Mouse (Mus musculus) midbrain, embryonic 11.5 days (tissue): ENCODE results near the gene 1700012B07Rik. TPM values are rescaled to one million over a fixed set of nuclear protein-coding genes. Genes with fewer than 3 reads are reported as not detected.

Source experiments
- ATAC-seq: fragments of 200-750 bp; cut with Nextera tagmentation; 2 replicates; pipeline ENCODE4 v1.8.0; 2017; ENCODE audit warnings: moderate TSS enrichment, moderate library complexity; ENCODE audit not compliant: low FRiP score
- DNase-seq: peaks from one replicate; pipeline ENCODE4 v3.0.0; 2015; ENCODE audit warnings: low spot score; ENCODE audit errors: missing footprints
- H3K27ac ChIP-seq: fragments of 300-500 bp; sonication (generic); 2 replicates; pipeline ENCODE4 v1.5.1; 2014; ENCODE audit warnings: low read depth, low read length
- H3K27me3 ChIP-seq: fragments of 300-500 bp; sonication (generic); 2 replicates; pipeline ENCODE4 v1.6.1; 2014; ENCODE audit warnings: mild to moderate bottlenecking, low read length, moderate library complexity, mixed read lengths; ENCODE audit not compliant: control insufficient read depth, insufficient read depth
- H3K36me3 ChIP-seq: fragments of 300-500 bp; sonication (generic); 2 replicates; pipeline ENCODE4 v1.6.1; 2014; ENCODE audit warnings: mild to moderate bottlenecking, low read length, moderate library complexity, mixed read lengths; ENCODE audit not compliant: control insufficient read depth, insufficient read depth
- H3K4me1 ChIP-seq: fragments of 300-500 bp; sonication (generic); 2 replicates; pipeline ENCODE4 v1.6.1; 2014; ENCODE audit warnings: low read length; ENCODE audit not compliant: control insufficient read depth, insufficient read depth
- H3K4me2 ChIP-seq: fragments of 300-500 bp; sonication (generic); 2 replicates; pipeline ENCODE4 v1.6.1; 2014; ENCODE audit warnings: mild to moderate bottlenecking, moderate library complexity
- H3K4me3 ChIP-seq: fragments of 300-500 bp; sonication (generic); 2 replicates; pipeline ENCODE4 v1.5.1; 2014; ENCODE audit warnings: low read depth, low read length
- H3K9ac ChIP-seq: fragments of 300-500 bp; sonication (generic); 2 replicates; pipeline ENCODE4 v1.6.1; 2014; ENCODE audit warnings: low read length
- H3K9me3 ChIP-seq: fragments of 300-500 bp; sonication (generic); 2 replicates; pipeline ENCODE4 v1.6.1; 2016; ENCODE audit warnings: low read length; ENCODE audit not compliant: control insufficient read depth
- WGBS: fragments of 180-500 bp; shearing (Covaris S2); extraction: QIAGEN DNeasy Blood & Tissue Kit; methylation state at CpG from one replicate; pipeline ENCODE4 v1.1.7; 2014; 5-methylcytosine and 5-hydroxymethylcytosine counted together
- polyA plus RNA-seq: library from polyadenylated mRNA; unstranded; fragments of >200 nt; fragmentation: Nextera tagmentation; extraction: Ambion mirVana; gene quantifications from 2 replicates; pipeline ENCODE4 v1.2.1, GENCODE M21; 2014

1700012B07Rik gene
- polyA plus RNA-seq, 1 experiment from 2014 or later = not detected

DNA sequence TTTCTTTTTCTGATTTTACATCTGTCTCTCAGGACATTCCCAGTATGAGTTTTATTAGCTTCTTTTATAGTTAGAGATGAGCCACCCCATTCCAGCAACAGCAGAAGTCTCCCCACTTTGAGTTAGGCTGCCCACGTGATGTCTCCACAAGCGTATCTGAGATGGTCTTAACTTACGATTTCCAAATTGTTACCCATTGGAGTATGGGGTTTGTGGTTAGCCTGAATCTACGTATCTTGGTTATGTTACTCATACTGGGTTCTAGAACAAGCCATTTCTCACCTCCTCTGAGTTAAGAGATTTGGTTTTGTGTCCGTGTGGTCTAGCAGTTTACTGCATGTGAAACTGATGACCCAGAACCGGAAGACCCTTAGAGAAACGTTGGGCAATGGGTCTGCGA is 37.6 kb downstream of the 1700012B07Rik start:
- DNase-seq = no peak
- no peak overlapping the region for H3K4me2 ChIP-seq
- no peak overlapping the region for H3K27ac ChIP-seq
- H3K9ac ChIP-seq = no peak overlapping the region
- H3K4me1 ChIP-seq = no peaks in the 10 kb centered on the region
- H3K9me3 ChIP-seq = no peaks in the 10 kb centered on the region
- H3K36me3 ChIP-seq = no peaks in the 10 kb centered on the region
- WGBS = 88% methylated on average over 8 of the region's 8 CpGs
- no peak for ATAC-seq
- H3K27me3 ChIP-seq = no peaks in the 10 kb centered on the region
- H3K4me3 ChIP-seq = no peak overlapping the region

DNA sequence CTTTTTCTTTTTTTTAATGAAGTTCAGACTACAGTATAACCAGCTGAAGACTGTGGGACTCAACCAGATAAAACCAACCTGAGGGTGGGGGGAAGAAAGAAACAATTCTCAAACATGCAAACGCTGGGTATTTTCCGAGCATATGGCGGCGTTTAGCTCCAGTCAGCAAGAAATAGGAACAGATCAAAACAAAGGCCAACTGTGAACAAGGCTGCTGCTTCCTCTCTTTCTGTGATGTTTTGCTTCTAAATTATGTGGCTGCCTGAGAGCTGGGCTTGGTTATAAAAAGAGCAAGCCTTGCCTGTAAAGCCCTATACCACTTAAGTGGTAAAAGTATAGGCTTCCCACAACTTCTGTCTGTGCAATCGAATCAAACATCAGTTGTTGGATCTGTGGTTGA is 42.5 kb downstream of the 1700012B07Rik start:
- H3K4me2 ChIP-seq = no peak overlapping the region
- no peak for DNase-seq
- H3K9me3 ChIP-seq = no peaks in the 10 kb centered on the region
- no peak overlapping the region for H3K27ac ChIP-seq
- no peak overlapping the region for H3K9ac ChIP-seq
- no peaks in the 10 kb centered on the region for H3K4me1 ChIP-seq
- H3K4me3 ChIP-seq = no peak overlapping the region
- no peaks in the 10 kb centered on the region for H3K27me3 ChIP-seq
- no peak for ATAC-seq
- no peaks in the 10 kb centered on the region for H3K36me3 ChIP-seq
- WGBS = 85% methylated on average over 5 of the region's 5 CpGs

DNA sequence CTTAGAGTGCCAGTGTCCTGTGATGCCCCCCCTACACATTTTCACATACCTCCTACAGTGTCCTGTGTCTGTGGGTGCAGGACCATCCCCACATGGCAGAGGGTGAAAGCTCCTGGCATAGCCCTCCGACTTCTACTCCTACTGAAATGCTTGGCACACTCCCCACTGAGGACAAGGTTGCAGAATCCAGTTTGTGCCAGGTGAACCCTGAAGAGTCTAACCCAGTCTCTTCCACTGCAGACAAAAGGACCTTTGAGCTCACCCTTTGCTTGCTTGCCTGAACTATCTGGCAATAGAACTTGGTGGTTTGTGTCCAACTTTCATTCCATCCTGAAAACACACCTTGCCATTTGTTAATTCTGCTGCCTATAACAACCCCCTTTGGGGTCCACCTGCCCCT is 56.5 kb downstream of the 1700012B07Rik start:
- Histone ChIP-seq H3K4me3 (no peak overlapping the region), H3K9me3 (no peaks in the 10 kb centered on the region; the same call in 1 of the 2 replicates), H3K9ac (no peak overlapping the region), H3K4me2 (no peak overlapping the region), H3K27me3 (no peaks in the 10 kb centered on the region), H3K4me1 (no peaks in the 10 kb centered on the region), H3K27ac (no peak overlapping the region), H3K36me3 (no peaks in the 10 kb centered on the region)
- DNase-seq = peak; percentile 57
- no peak for ATAC-seq
- WGBS = 100% methylated on average over 1 of the region's 1 CpGs

DNA sequence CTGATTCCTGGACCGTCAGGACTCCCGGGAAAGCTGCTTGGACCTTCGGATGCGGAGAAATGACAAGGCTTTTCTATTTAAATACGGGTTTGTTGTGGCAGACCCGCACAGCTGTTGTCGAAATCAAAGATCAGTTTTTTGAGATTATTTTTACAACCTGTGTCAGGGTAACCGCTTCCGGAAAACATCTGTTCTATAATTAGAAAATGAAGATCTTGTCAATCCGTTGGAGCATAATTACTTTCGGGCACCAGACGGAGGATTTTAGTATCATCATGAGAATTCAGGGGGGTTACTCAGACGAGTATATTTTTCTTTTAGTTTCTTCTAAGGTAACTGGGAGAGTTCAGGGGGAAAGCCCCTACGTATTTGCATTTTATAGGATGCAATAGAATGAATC is 57.7 kb downstream of the 1700012B07Rik start:
- 90% methylated on average over 14 of the region's 14 CpGs for WGBS
- no peak for ATAC-seq
- no peaks in the 10 kb centered on the region; the same call in 1 of the 2 replicates for H3K9me3 ChIP-seq
- no peaks in the 10 kb centered on the region for H3K4me1 ChIP-seq
- no peak overlapping the region for H3K9ac ChIP-seq
- H3K27me3 ChIP-seq = no peaks in the 10 kb centered on the region
- no peak overlapping the region for H3K27ac ChIP-seq
- no peak overlapping the region for H3K4me3 ChIP-seq
- no peaks in the 10 kb centered on the region for H3K36me3 ChIP-seq
- no peak for DNase-seq
- no peak overlapping the region for H3K4me2 ChIP-seq

DNA sequence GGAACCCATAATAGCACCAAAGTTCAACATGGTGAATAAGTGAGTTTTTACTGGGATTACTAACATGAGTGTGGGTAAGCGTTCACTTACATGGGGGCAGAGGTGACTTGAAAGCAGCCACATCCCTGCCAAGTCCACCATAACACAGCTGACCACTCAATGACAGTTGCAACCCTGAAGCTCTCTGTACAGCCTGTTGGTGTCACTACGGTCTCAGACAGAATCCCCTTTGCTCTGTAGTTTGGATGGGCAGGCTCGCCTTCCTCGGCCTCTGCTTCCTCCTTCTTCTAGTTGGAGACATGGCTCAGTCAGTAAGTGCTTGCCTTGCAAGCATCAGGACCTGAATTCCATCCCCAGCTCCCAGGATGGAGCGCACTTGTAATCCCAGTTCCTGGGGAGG is 58.8 kb downstream of the 1700012B07Rik start:
- ATAC-seq (no peak), DNase-seq (no peak)
- no peak overlapping the region for H3K4me2 ChIP-seq
- H3K36me3 ChIP-seq = no peaks in the 10 kb centered on the region
- H3K9ac ChIP-seq = no peak overlapping the region
- WGBS = 87% methylated on average over 5 of the region's 5 CpGs
- no peaks in the 10 kb centered on the region for H3K27me3 ChIP-seq
- H3K4me3 ChIP-seq = no peak overlapping the region
- no peaks in the 10 kb centered on the region for H3K4me1 ChIP-seq
- H3K9me3 ChIP-seq = no peaks in the 10 kb centered on the region
- H3K27ac ChIP-seq = no peak overlapping the region

DNA sequence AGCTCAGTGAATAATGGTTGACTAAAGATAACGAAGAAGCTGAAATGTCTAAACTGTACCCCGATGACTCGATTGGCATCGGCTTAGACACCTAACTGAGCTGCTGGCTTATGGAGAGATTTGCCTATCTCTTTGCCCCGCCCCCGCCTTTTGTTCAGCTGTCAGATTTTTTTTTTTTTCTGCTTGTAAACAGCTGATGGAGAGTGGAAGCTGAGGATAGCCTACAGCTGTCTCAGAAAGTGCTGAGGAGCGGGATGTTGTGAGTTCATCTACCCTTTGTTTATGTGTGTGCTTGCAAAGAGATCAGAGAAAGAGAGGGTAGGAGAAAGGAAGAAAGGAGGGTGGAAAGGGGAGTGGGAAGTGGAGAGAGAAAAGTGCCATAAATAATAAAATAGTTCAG is 67.8 kb downstream of the 1700012B07Rik start:
- no peaks in the 10 kb centered on the region for H3K9me3 ChIP-seq
- no peak overlapping the region for H3K4me2 ChIP-seq
- H3K4me1 ChIP-seq = no peaks in the 10 kb centered on the region
- no peaks in the 10 kb centered on the region for H3K36me3 ChIP-seq
- no peak overlapping the region for H3K9ac ChIP-seq
- DNase-seq (no peak), ATAC-seq (no peak)
- WGBS = 88% methylated on average over 7 of the region's 7 CpGs
- no peak overlapping the region for H3K4me3 ChIP-seq
- H3K27ac ChIP-seq = no peak overlapping the region
- H3K27me3 ChIP-seq = no peaks in the 10 kb centered on the region

DNA sequence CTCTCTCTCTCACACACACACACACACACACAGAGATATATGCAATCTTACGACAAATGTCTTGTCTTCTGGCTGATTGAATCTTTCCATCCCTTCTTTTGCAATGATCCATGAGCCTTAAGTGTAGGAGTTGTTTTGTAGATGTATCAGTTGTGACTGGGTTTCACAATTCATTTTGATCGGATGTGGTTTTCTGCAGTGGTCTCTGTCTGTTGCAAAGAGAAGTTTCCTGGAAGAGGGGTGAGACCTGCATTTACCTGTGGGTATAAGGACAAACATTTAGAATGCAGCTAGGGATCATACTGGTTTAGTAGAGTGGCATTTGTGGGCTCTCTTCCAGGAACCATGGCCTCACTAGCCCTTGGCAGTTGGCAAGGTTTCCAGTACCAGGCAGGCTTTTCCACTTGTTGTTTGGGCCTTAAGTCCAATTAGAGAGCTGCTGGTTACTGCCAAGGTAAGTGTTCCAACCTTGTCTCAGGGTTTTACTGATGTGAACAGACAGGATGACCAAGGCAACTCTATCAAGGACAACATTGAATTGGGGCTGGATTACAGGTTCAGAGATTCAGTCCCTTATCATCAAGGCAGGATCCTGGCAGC is 69.1 kb downstream of the 1700012B07Rik start:
- WGBS = 84% methylated on average over 2 of the region's 2 CpGs

DNA sequence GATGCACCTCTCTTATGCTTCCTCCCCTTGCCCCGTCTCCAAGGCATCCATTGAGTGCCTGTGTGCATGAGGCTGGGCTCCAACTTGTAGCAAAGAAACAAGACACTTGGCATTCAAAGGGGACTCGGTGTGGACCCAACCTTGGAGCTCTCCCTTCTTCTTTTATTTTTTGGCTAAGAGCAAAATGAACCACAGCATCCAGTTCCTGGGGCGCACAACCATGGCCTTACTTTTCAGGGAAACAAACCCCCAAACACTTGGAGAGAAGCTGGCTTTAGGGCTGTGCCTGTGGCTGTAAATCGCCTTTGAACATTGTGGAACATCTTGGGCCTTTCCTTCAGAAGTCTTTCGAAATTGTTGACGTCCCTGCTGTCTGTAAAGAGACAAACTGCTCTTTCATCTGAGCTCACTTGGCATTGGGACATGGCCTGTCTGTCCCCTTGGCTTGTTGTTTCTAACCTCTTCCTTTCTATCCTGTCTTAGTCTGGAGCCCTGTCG is 73.7 kb downstream of the 1700012B07Rik start:
- no peak overlapping the region for H3K4me3 ChIP-seq
- no peaks in the 10 kb centered on the region for H3K27me3 ChIP-seq
- H3K27ac ChIP-seq = no peak overlapping the region
- no peaks in the 10 kb centered on the region for H3K9me3 ChIP-seq
- ATAC-seq (no peak), DNase-seq (no peak)
- H3K4me1 ChIP-seq = peaks cover 8% of the 10 kb centered on the region
- no peak overlapping the region for H3K4me2 ChIP-seq
- H3K36me3 ChIP-seq = no peaks in the 10 kb centered on the region
- no peak overlapping the region for H3K9ac ChIP-seq
- WGBS = 82% methylated on average over 7 of the region's 7 CpGs

More for the DNA sequence above, 69.1 kb downstream of the 1700012B07Rik start:
- Histone ChIP-seq H3K9ac (no peak overlapping the region), H3K4me3 (no peak overlapping the region), H3K27me3 (no peaks in the 10 kb centered on the region), H3K36me3 (no peaks in the 10 kb centered on the region), H3K4me1 (no peaks in the 10 kb centered on the region), H3K4me2 (no peak overlapping the region), H3K9me3 (no peaks in the 10 kb centered on the region), H3K27ac (no peak overlapping the region)
- DNase-seq (no peak), ATAC-seq (no peak)

DNA sequence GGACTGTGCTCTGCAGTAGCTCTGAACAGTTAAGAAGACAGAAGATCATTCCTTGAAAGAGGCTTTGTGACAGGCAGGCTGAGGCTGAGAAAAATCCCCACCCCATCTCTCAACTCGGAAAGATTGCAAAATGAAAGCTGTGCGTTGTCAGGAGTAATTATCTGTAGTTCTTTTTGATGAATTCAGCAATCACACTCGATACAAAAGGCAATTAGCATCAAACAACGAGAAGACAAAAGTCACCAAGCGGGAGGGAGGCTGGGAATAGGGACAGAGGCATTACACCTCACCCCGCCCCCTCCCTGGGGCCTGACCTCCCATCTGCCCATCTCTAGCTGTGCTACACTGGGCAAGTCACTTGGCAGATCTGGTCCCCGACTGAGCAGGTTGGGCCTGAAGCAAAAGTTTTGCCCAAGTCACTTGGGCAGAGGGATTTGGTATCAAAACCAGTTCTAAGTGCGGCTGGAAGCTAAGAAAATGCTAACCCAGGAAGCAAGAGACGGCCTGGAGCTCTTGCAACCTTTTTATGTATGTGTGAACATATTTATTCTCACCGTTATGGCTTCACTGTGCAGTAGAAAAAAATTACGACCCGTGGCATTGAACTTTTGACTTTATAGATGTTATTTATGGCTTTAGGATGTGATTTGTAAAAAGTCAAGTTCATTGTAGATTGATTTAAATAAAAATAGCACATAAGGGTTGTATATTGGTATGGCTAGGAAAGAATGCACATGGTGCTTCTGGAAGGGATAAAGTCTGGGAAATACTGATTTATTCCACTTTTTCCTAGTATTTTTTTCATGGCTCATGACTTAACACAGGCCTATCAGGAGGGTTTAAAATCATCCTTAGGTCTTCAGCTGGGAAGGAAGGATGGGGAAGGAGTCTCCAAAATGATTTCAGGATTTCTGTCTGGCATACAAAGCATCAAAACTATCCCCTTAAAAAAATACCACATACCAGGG is 75.9 kb downstream of the 1700012B07Rik start:
- WGBS = 44% methylated on average over 12 of the region's 12 CpGs
- 0 out of 2 replicates have a peak, but pooled peaks have one; percentile 50 for ATAC-seq

More for the DNA sequence above, 75.9 kb downstream of the 1700012B07Rik start:
- Histone ChIP-seq H3K4me1 (peaks cover 8% of the 10 kb centered on the region), H3K9me3 (no peaks in the 10 kb centered on the region), H3K27ac (no peak overlapping the region), H3K36me3 (no peaks in the 10 kb centered on the region), H3K9ac (no peak overlapping the region), H3K4me3 (no peak overlapping the region), H3K27me3 (no peaks in the 10 kb centered on the region), H3K4me2 (no peak overlapping the region)
- no peak for DNase-seq
